Mouse (Mus musculus) adrenal gland, adult (tissue): Measurements from ENCODE around the gene Zswim4.
A peak's percentile ranks its signal among the peaks of the same experiment; 100 is the strongest.

Experiments used
- DNase-seq, 2 experiments: peaks; one replicate each; pipeline ENCODE4 v3.0.0; 2022 to 2023; ENCODE audit warnings: low spot score in 1 of 2; ENCODE audit not compliant: inconsistent age in 2 of 2

The Zswim4 gene

GRCm38 (mm10) chr8:84230735-84231134, 6.1 kb downstream of the Zswim4 start:
- DNase-seq, result no peak

GRCm38 (mm10) chr8:84223322-84224029, 13.4 kb downstream of the Zswim4 start:
- no peak for DNase-seq

GRCm38 (mm10) chr8:84222566-84223165, 14.2 kb downstream of the Zswim4 start:
- DNase-seq, result peak in 1 of 2 experiments; percentile 59

GRCm38 (mm10) chr8:84220105-84220504, 16.8 kb downstream of the Zswim4 start:
- no peak for DNase-seq

- no peak for DNase-seq
Measured at GRCm38 (mm10) chr8:84218143-84218542, 18.7 kb downstream of the Zswim4 start.

GRCm38 (mm10) chr8:84217206-84217605, 19.6 kb downstream of the Zswim4 start:
- no peak for DNase-seq

GRCm38 (mm10) chr8:84213277-84213676, 23.6 kb downstream of the Zswim4 start:
- peak in 1 of 2 experiments; percentile 69 for DNase-seq

GRCm38 (mm10) chr8:84211881-84212563, 24.8 kb downstream of the Zswim4 start:
- peak in 1 of 2 experiments; percentile 55 for DNase-seq

- no peak for DNase-seq
Measured at GRCm38 (mm10) chr8:84211202-84211601, 25.7 kb downstream of the Zswim4 start.

GRCm38 (mm10) chr8:84210167-84210791, 26.6 kb downstream of the Zswim4 start:
- peak; percentile 82 to 95 for DNase-seq

GRCm38 (mm10) chr8:84208381-84209380, 28.2 kb downstream of the Zswim4 start:
- peak in 1 of 2 experiments; percentile 59 for DNase-seq

- DNase-seq, result peak; percentile 59 to 82
Measured at GRCm38 (mm10) chr8:84207811-84208210, 29.0 kb downstream of the Zswim4 start.

- peak; percentile 34 to 80 for DNase-seq
Measured at GRCm38 (mm10) chr8:84206666-84207065, 30.2 kb downstream of the Zswim4 start.

- DNase-seq, result no peak
Measured at GRCm38 (mm10) chr8:84205073-84205472, 31.8 kb downstream of the Zswim4 start.

- peak; percentile 88 to 94 for DNase-seq
Measured at GRCm38 (mm10) chr8:84203975-84204772, 32.7 kb downstream of the Zswim4 start.

- peak; percentile 94 to 97 for DNase-seq
Measured at GRCm38 (mm10) chr8:84202938-84203917, 33.6 kb downstream of the Zswim4 start.

GRCm38 (mm10) chr8:84202466-84202865, 34.4 kb downstream of the Zswim4 start:
- DNase-seq, result peak; percentile 87 to 94

GRCm38 (mm10) chr8:84201545-84202245, 35.2 kb downstream of the Zswim4 start:
- DNase-seq, result peak; percentile 92 to 97
